Mouse (Mus musculus): ENCODE results near the gene Maats1. TPM values are rescaled to one million over a fixed set of nuclear protein-coding genes. Genes with fewer than 3 reads are reported as not detected.

Gene Maats1
- polyA plus RNA-seq, 1 experiment from 2014 or later = 0.04 TPM

DNA sequence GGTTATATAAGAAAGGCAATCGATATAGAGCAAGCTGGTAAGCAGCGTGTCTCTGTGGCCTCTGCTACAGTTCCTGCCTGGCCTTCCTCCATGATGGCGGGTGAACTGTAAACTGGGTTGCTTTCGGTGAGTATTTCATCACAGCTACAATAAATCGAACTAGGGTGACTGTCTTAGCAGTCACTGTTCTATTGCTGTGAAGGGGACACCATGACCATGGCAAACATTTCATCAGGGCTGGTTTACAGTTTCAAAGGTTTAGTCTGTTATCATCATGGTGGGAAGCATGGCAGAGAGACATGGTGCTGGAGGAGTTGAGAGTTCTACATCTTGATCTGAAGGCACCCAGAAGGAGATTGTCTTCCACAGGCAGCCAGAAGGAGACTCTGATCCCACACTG lies 62.1 kb downstream of the Maats1 start:
- WGBS (ENCODE audit: insufficient replicate concordance) = 57% methylated on average over 5 of the region's 5 CpGs
- no peak overlapping the region for H3K4me2 ChIP-seq (ENCODE audit: low read depth, low read length)
- no peak overlapping the region for H3K4me3 ChIP-seq (ENCODE audit: low read depth, low read length)
- no peaks in the 10 kb centered on the region for H3K27me3 ChIP-seq (ENCODE audit: insufficient read depth, low read length)
- TF ChIP-seq EP300 (IDR thresholded peaks at IDR 0.05; ENCODE audit: low read depth) (peak; percentile 88), CTCF (IDR thresholded peaks at IDR 0.05; ENCODE audit: low read depth) (no peak)
- no peaks in the 10 kb centered on the region; the same call in 1 of the 2 replicates for H3K36me3 ChIP-seq (replicated peaks; ENCODE audit: insufficient read depth, low read length)
- no peak overlapping the region for H3K9ac ChIP-seq (replicated peaks)
- DNase-seq (peak; percentile 51), ATAC-seq (peak; percentile 80)
- peak overlapping the region; percentile 93 for H3K27ac ChIP-seq (ENCODE audit: low read depth)
- H3K4me1 ChIP-seq (ENCODE audit: insufficient read depth) = 0 out of 2 replicates have a peak, but pooled peaks cover 3% of the 10 kb centered on the region
- no peaks in the 10 kb centered on the region for H3K9me3 ChIP-seq (ENCODE audit: low read length)

DNA sequence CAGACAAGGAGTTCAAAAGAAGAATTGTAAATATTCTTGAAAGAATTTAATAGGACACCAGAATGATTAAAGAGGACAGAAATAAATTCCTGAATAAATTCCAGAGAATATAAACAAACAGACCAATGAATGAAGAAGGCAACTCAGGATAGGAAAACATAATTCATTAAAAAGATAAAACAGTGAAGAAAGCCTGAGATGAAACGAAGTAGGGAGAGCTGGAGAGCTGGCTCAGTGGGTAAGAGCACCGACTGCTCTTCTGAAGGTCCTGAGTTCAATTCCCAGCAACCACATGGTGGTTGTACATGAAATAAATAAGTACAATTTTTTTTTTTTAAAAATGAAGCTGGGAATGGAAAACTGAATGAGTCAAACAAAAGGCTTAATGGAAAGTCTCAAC lies 67.2 kb downstream of the Maats1 start:
- ATAC-seq = no peak
- H3K36me3 ChIP-seq (replicated peaks; ENCODE audit: insufficient read depth, low read length) = no peaks in the 10 kb centered on the region
- no peaks in the 10 kb centered on the region for H3K27me3 ChIP-seq (ENCODE audit: insufficient read depth, low read length)
- no peak overlapping the region for H3K27ac ChIP-seq (ENCODE audit: low read depth)
- no peaks in the 10 kb centered on the region for H3K9me3 ChIP-seq (ENCODE audit: low read length)
- H3K4me2 ChIP-seq (ENCODE audit: low read depth, low read length) = no peak overlapping the region
- no peak overlapping the region for H3K4me3 ChIP-seq (ENCODE audit: low read depth, low read length)
- TF ChIP-seq EP300 (IDR thresholded peaks at IDR 0.05; ENCODE audit: low read depth) = no peak
- no peak for TF ChIP-seq CTCF (IDR thresholded peaks at IDR 0.05; ENCODE audit: low read depth)
- no peak overlapping the region for H3K9ac ChIP-seq (replicated peaks)
- 71% methylated on average over 2 of the region's 2 CpGs for WGBS (ENCODE audit: insufficient replicate concordance)
- no peaks in the 10 kb centered on the region for H3K4me1 ChIP-seq (ENCODE audit: insufficient read depth)
- no peak for DNase-seq

DNA sequence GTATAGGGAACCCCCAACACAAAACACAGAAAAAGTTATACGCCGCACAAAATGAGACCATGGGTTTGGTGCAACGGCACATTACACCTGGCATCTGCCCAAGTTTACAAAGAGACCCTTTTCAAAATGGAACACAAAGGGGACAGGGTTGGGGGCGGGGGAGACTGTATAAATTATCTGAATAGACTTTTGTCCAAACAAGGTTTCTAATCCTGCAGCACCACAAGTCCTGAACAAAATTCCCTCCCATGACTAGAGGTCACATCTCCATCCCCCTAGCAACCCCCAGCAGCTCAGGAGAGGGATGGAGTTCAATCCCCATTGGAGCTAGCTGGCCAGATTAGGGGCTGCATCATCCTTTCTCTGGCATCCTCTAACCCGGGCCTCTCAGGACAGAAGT lies 69.5 kb downstream of the Maats1 start:
- H3K4me2 ChIP-seq (ENCODE audit: low read depth, low read length) = no peak overlapping the region
- TF ChIP-seq EP300 (IDR thresholded peaks at IDR 0.05; ENCODE audit: low read depth) (no peak), CTCF (IDR thresholded peaks at IDR 0.05; ENCODE audit: low read depth) (no peak)
- H3K36me3 ChIP-seq (replicated peaks; ENCODE audit: insufficient read depth, low read length) = no peaks in the 10 kb centered on the region
- DNase-seq (no peak), ATAC-seq (no peak)
- WGBS (ENCODE audit: insufficient replicate concordance) = 75% methylated on average over 5 of the region's 5 CpGs
- no peaks in the 10 kb centered on the region for H3K27me3 ChIP-seq (ENCODE audit: insufficient read depth, low read length)
- no peak overlapping the region for H3K4me3 ChIP-seq (ENCODE audit: low read depth, low read length)
- no peaks in the 10 kb centered on the region for H3K9me3 ChIP-seq (ENCODE audit: low read length)
- H3K27ac ChIP-seq (ENCODE audit: low read depth) = no peak overlapping the region
- H3K9ac ChIP-seq (replicated peaks) = no peak overlapping the region
- no peaks in the 10 kb centered on the region for H3K4me1 ChIP-seq (ENCODE audit: insufficient read depth)

DNA sequence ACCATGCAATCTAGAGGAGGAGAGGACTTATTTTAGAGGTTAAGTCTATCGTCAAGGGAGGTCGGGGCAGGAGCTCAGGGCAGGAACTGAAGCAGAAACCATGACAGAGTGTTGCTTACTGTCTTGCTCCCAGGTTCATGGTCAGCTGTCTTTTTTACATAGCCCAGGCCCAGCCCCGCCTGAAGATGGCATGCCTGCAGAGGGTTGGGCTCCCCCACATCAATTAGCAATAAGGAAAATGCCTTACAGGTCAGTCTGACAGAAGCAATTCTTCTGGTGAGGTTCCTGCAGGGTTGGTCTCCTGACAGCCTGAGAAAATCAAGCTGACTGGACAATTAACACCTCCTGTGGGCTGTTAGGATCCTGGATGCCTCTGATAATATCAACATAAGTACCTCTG lies 70.3 kb downstream of the Maats1 start:
- no peak for TF ChIP-seq CTCF (IDR thresholded peaks at IDR 0.05; ENCODE audit: low read depth)
- no peak for TF ChIP-seq EP300 (IDR thresholded peaks at IDR 0.05; ENCODE audit: low read depth)
- 49% methylated on average over 3 of the region's 3 CpGs for WGBS (ENCODE audit: insufficient replicate concordance)

DNA sequence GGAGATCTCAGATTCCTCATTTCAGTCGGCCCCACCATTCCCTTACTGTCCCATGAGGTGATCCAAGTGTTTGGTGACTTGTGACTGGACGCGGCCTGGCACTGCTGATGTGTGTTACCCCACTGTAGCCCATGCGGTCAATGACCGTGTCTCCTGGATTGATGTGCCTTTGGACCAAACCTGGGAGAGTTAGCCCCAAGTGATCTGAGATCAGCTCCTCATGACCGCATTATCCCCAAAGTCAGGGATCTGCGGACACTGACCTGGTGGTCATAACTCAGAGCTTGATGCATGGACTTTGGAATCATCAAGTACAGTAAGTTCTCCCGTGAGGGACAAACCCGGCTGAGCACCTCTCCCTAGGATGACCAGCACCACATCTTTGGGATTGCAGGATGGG lies 86.0 kb downstream of the Maats1 start:
- no peaks in the 10 kb centered on the region for H3K4me1 ChIP-seq (ENCODE audit: insufficient read depth)
- ATAC-seq = no peak
- DNase-seq = no peak
- H3K9me3 ChIP-seq (ENCODE audit: low read length) = no peaks in the 10 kb centered on the region
- TF ChIP-seq EP300 (IDR thresholded peaks at IDR 0.05; ENCODE audit: low read depth) = no peak
- TF ChIP-seq CTCF (IDR thresholded peaks at IDR 0.05; ENCODE audit: low read depth) = no peak
- no peak overlapping the region for H3K9ac ChIP-seq (replicated peaks)
- no peaks in the 10 kb centered on the region for H3K27me3 ChIP-seq (ENCODE audit: insufficient read depth, low read length)
- H3K4me3 ChIP-seq (ENCODE audit: low read depth, low read length) = no peak overlapping the region
- WGBS (ENCODE audit: insufficient replicate concordance) = 78% methylated on average over 9 of the region's 9 CpGs
- peaks cover 6% of the 10 kb centered on the region; the same call in 1 of the 2 replicates for H3K36me3 ChIP-seq (replicated peaks; ENCODE audit: insufficient read depth, low read length)
- no peak overlapping the region for H3K27ac ChIP-seq (ENCODE audit: low read depth)
- H3K4me2 ChIP-seq (ENCODE audit: low read depth, low read length) = no peak overlapping the region

More for the DNA sequence above, 70.3 kb downstream of the Maats1 start:
- Histone ChIP-seq H3K4me2 (ENCODE audit: low read depth, low read length) (no peak overlapping the region), H3K9me3 (ENCODE audit: low read length) (no peaks in the 10 kb centered on the region), H3K4me3 (ENCODE audit: low read depth, low read length) (no peak overlapping the region), H3K27me3 (ENCODE audit: insufficient read depth, low read length) (no peaks in the 10 kb centered on the region), H3K9ac (replicated peaks) (no peak overlapping the region), H3K4me1 (ENCODE audit: insufficient read depth) (no peaks in the 10 kb centered on the region), H3K36me3 (replicated peaks; ENCODE audit: insufficient read depth, low read length) (no peaks in the 10 kb centered on the region), H3K27ac (ENCODE audit: low read depth) (no peak overlapping the region)
- ATAC-seq (no peak), DNase-seq (no peak)

DNA sequence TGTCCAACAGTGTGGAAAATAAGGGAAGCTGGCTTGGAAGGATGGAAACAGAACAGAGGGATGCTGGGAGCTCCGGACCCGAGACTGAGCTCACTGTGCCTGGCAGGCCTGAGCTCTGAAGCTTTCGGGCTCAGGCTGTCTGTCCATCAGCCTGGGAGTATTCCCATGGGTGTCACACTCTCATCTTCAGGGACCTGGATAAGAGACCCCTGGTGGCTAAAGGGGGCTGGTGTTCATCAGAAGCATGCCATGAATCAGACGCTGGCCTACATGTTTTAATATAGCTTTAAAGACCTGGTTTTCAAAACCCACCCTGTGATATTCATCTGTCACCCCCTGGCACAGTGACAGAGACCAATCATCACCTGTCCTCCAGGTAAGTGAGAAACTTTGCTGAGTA lies 86.8 kb downstream of the Maats1 start:
- TF ChIP-seq CTCF (IDR thresholded peaks at IDR 0.05; ENCODE audit: low read depth) = peak; percentile 20; the same call in 1 of the 2 replicates
- TF ChIP-seq EP300 (IDR thresholded peaks at IDR 0.05; ENCODE audit: low read depth) = no peak
- Histone ChIP-seq H3K27me3 (ENCODE audit: insufficient read depth, low read length) (no peaks in the 10 kb centered on the region), H3K27ac (ENCODE audit: low read depth) (no peak overlapping the region), H3K36me3 (replicated peaks; ENCODE audit: insufficient read depth, low read length) (peaks cover 8% of the 10 kb centered on the region; the same call in 1 of the 2 replicates), H3K9ac (replicated peaks) (no peak overlapping the region), H3K4me2 (ENCODE audit: low read depth, low read length) (no peak overlapping the region), H3K4me3 (ENCODE audit: low read depth, low read length) (no peak overlapping the region), H3K4me1 (ENCODE audit: insufficient read depth) (no peaks in the 10 kb centered on the region), H3K9me3 (ENCODE audit: low read length) (no peaks in the 10 kb centered on the region)
- ATAC-seq = no peak
- WGBS (ENCODE audit: insufficient replicate concordance) = 78% methylated on average over 4 of the region's 4 CpGs
- DNase-seq = no peak

DNA sequence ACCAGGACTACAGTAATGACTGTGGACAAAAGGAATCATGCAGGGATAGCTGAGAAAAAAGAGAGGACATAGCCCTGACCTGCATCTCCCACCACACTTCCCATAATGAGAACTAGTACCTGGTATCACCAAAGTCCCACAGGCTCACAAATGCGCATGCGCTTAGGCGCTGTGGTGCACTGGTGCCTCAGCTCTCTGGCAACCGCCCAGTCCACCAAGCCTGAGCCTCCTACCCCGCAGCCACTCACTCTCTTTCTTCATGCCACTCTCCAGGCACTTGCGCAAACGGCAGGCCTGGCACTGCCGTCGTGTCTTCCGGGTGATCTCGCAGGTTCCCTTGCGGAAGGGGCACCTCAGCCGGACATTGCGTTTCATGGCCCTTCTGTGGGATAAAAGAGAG lies 87.9 kb downstream of the Maats1 start:
- ATAC-seq = no peak
- no peak for DNase-seq
- H3K9ac ChIP-seq (replicated peaks) = no peak overlapping the region
- H3K4me2 ChIP-seq (ENCODE audit: low read depth, low read length) = no peak overlapping the region
- TF ChIP-seq CTCF (IDR thresholded peaks at IDR 0.05; ENCODE audit: low read depth) (no peak), EP300 (IDR thresholded peaks at IDR 0.05; ENCODE audit: low read depth) (no peak)
- H3K9me3 ChIP-seq (ENCODE audit: low read length) = no peaks in the 10 kb centered on the region
- H3K36me3 ChIP-seq (replicated peaks; ENCODE audit: insufficient read depth, low read length) = peaks cover 8% of the 10 kb centered on the region; the same call in 1 of the 2 replicates
- H3K27me3 ChIP-seq (ENCODE audit: insufficient read depth, low read length) = no peaks in the 10 kb centered on the region
- no peak overlapping the region for H3K27ac ChIP-seq (ENCODE audit: low read depth)
- no peak overlapping the region for H3K4me3 ChIP-seq (ENCODE audit: low read depth, low read length)
- 73% methylated on average over 14 of the region's 14 CpGs for WGBS (ENCODE audit: insufficient replicate concordance)
- no peaks in the 10 kb centered on the region for H3K4me1 ChIP-seq (ENCODE audit: insufficient read depth)

Data from liver, postnatal 0 days (tissue).